Mouse (Mus musculus): ENCODE results near the gene Aqp8. TPM values are rescaled to one million over a fixed set of nuclear protein-coding genes. Genes with fewer than 3 reads are reported as not detected.

The Aqp8 gene
- not detected for polyA plus RNA-seq (2014; fragmentation: Illumina TruSeq; extraction: RNeasy Lipid Tissue Mini Kit (QIAGEN cat#74804); ENCODE audit: low read depth, low replicate concordance)

GRCm38 (mm10) chr7:123462070-123462501 is at the start of gene Aqp8:
TSS of gene Aqp8 (plus strand) at chr7:123462291.

GRCm38 (mm10) chr7:123500239-123501219 is 38.4 kb downstream of the Aqp8 start, which contains the start of gene Zkscan2:
TSS of gene Zkscan2 (minus strand) at chr7:123500449.

Other genes starting within 250 kb of the Aqp8 start
- gene Slc5a11, start 247.5 kb upstream of the Aqp8 start, polyA plus RNA-seq (2014; fragmentation: Illumina TruSeq; extraction: RNeasy Lipid Tissue Mini Kit (QIAGEN cat#74804); ENCODE audit: low read depth, low replicate concordance): not detected
- 55.3 TPM for gene Lcmt1, start 92.5 kb upstream of the Aqp8 start, polyA plus RNA-seq (2014; fragmentation: Illumina TruSeq; extraction: RNeasy Lipid Tissue Mini Kit (QIAGEN cat#74804); ENCODE audit: low read depth, low replicate concordance)
- 36.5 TPM for gene Arhgap17, start 92.4 kb upstream of the Aqp8 start, polyA plus RNA-seq (2014; fragmentation: Illumina TruSeq; extraction: RNeasy Lipid Tissue Mini Kit (QIAGEN cat#74804); ENCODE audit: low read depth, low replicate concordance)
- gene Zkscan2, start 38.2 kb downstream of the Aqp8 start, polyA plus RNA-seq (2014; fragmentation: Illumina TruSeq; extraction: RNeasy Lipid Tissue Mini Kit (QIAGEN cat#74804); ENCODE audit: low read depth, low replicate concordance): 2.3 TPM

Data from adrenal gland, adult 10 weeks (tissue).